Mouse (Mus musculus) frontal cortex, adult 2 months (tissue): Measurements from ENCODE around the gene D230025D16Rik. TPM values are rescaled to one million over a fixed set of nuclear protein-coding genes. Genes with fewer than 3 reads are reported as not detected.
"Not testable (repeated sequence)": the region's sequence is repeated elsewhere in the genome, so short reads cannot be mapped to it uniquely, and the experiment has no call there.

Experiments used
- DNase-seq, 2 experiments: peaks; one replicate each; pipeline ENCODE4 v3.0.0; 2022; ENCODE audit warnings: low spot score in 1 of 2; ENCODE audit errors: extremely low spot score in 1 of 2
- polyA plus RNA-seq: library from polyadenylated mRNA; depleted of rRNA; stranded (reverse); fragments of >200 nt; gene quantifications from 2 replicates; pipeline ENCODE4 v1.2.3, GENCODE M21; 2012; rRNA removed

The D230025D16Rik gene
- polyA plus RNA-seq, 1 experiment, result 41.5 TPM

- peak in 1 of 2 experiments; percentile 86 for DNase-seq
Observed at GRCm38 (mm10) chr8:105290554-105291314, 65.8 kb downstream of the D230025D16Rik start.

- DNase-seq, result not testable (repeated sequence)
Observed at GRCm38 (mm10) chr8:105291364-105291763, 66.4 kb downstream of the D230025D16Rik start.

- DNase-seq, result not testable (repeated sequence)
Observed at GRCm38 (mm10) chr8:105291802-105292201, 66.9 kb downstream of the D230025D16Rik start.

- no peak for DNase-seq
Observed at GRCm38 (mm10) chr8:105292471-105292870, 67.5 kb downstream of the D230025D16Rik start.

- DNase-seq, result no peak
Observed at GRCm38 (mm10) chr8:105293405-105293804, 68.5 kb downstream of the D230025D16Rik start.

- no peak for DNase-seq
Observed at GRCm38 (mm10) chr8:105294776-105295175, 69.8 kb downstream of the D230025D16Rik start.

GRCm38 (mm10) chr8:105295256-105295655 lies 70.3 kb downstream of the D230025D16Rik start:
- DNase-seq, result no peak

- DNase-seq, result no peak
Observed at GRCm38 (mm10) chr8:105295895-105296573, 71.1 kb downstream of the D230025D16Rik start, which contains the start of gene Exoc3l. Gene Exoc3l, minus strand, starts transcription at chr8:105296101.

- peak; percentile 81 to 96 for DNase-seq
Observed at GRCm38 (mm10) chr8:105297511-105298192, 72.7 kb downstream of the D230025D16Rik start, which contains the start of gene E2f4. Gene E2f4, plus strand, starts transcription at chr8:105297663.

GRCm38 (mm10) chr8:105298351-105299252 lies 73.7 kb downstream of the D230025D16Rik start:
- no peak for DNase-seq

GRCm38 (mm10) chr8:105299962-105300361 lies 75.0 kb downstream of the D230025D16Rik start:
- DNase-seq, result no peak

Other genes with a start within 250 kb of the D230025D16Rik start
- gene Ces2h, start 224.3 kb upstream of the D230025D16Rik start, polyA plus RNA-seq, result not detected in 2 replicates
- gene Ces3a, start 176.5 kb upstream of the D230025D16Rik start, polyA plus RNA-seq, result not detected in 2 replicates
- gene Ces3b, start 141.4 kb upstream of the D230025D16Rik start, polyA plus RNA-seq, result not detected in 2 replicates
- not detected in 2 replicates for gene Ces4a, start 93.3 kb upstream of the D230025D16Rik start, polyA plus RNA-seq
- 25.2 and 28.1 TPM in 2 replicates for gene Cbfb, start 54.5 kb upstream of the D230025D16Rik start, polyA plus RNA-seq
- gene B3gnt9, start 30.0 kb downstream of the D230025D16Rik start, polyA plus RNA-seq, result 3.9 and 4.5 TPM in 2 replicates
- 8.4 and 8.7 TPM in 2 replicates for gene Tradd, start 39.5 kb downstream of the D230025D16Rik start, polyA plus RNA-seq
- 2.0 and 2.1 TPM in 2 replicates for gene Fbxl8, start 39.5 kb downstream of the D230025D16Rik start, polyA plus RNA-seq
- gene Hsf4, start 44.7 kb downstream of the D230025D16Rik start, polyA plus RNA-seq, result 20.2 and 20.7 TPM in 2 replicates
- 13.4 and 14.2 TPM in 2 replicates for gene Nol3, start 51.0 kb downstream of the D230025D16Rik start, polyA plus RNA-seq
- 33.3 and 33.4 TPM in 2 replicates for gene 4931428F04Rik, start 64.7 kb downstream of the D230025D16Rik start, polyA plus RNA-seq
- 2.2 and 2.4 TPM in 2 replicates for gene Exoc3l, start 71.0 kb downstream of the D230025D16Rik start, polyA plus RNA-seq
- 59.9 and 67.7 TPM in 2 replicates for gene E2f4, start 72.5 kb downstream of the D230025D16Rik start, polyA plus RNA-seq
- 2.4 and 2.6 TPM in 2 replicates for gene Elmo3, start 80.5 kb downstream of the D230025D16Rik start, polyA plus RNA-seq
- 3.5 and 4.8 TPM in 2 replicates for gene Lrrc29, start 101.1 kb downstream of the D230025D16Rik start, polyA plus RNA-seq
- gene Tmem208, start 101.2 kb downstream of the D230025D16Rik start, polyA plus RNA-seq, result 73.1 and 74.3 TPM in 2 replicates
- 3.8 and 4.2 TPM in 2 replicates for gene Fhod1, start 122.8 kb downstream of the D230025D16Rik start, polyA plus RNA-seq
- 26.1 and 26.4 TPM in 2 replicates for gene Slc9a5, start 123.7 kb downstream of the D230025D16Rik start, polyA plus RNA-seq
- gene Plekhg4, start 148.1 kb downstream of the D230025D16Rik start, polyA plus RNA-seq, result 3.2 TPM in 2 replicates
- not detected in 2 replicates for gene Kctd19, start 188.4 kb downstream of the D230025D16Rik start, polyA plus RNA-seq
- 0.34 and 0.53 TPM in 2 replicates for gene Lrrc36, start 188.4 kb downstream of the D230025D16Rik start, polyA plus RNA-seq
- 66.7 and 76.4 TPM in 2 replicates for gene Tppp3, start 246.4 kb downstream of the D230025D16Rik start, polyA plus RNA-seq